Mouse (Mus musculus) intestine, embryonic 16.5 days (tissue): ENCODE measurements at regions not wholly inside any gene's neighbourhood (a gene's known extent, or its start where the extent isn't known, plus 50 kb on each side); places are given as distances from the start of the nearest gene placed in this dataset.

ENCODE experiments used
- ATAC-seq: fragments of 200-750 bp; cut with Nextera tagmentation; 2 replicates; pipeline ENCODE4 v1.8.0; 2017; ENCODE audit warnings: moderate TSS enrichment, moderate library complexity
- H3K27ac ChIP-seq: fragments of 300-500 bp; sonication (generic); 2 replicates; pipeline ENCODE4 v1.5.1; 2014; ENCODE audit warnings: mild to moderate bottlenecking, low read length
- H3K27me3 ChIP-seq: fragments of 300-500 bp; sonication (generic); replicated peaks from 2 replicates; pipeline ENCODE4 v1.6.1; 2014; ENCODE audit warnings: low read length, control low read depth, mixed read lengths; ENCODE audit not compliant: control insufficient read depth, insufficient read depth
- H3K36me3 ChIP-seq: fragments of 300-500 bp; sonication (generic); 2 replicates; pipeline ENCODE4 v1.6.1; 2014; ENCODE audit warnings: low read length, control low read depth; ENCODE audit not compliant: control insufficient read depth, insufficient read depth
- H3K4me1 ChIP-seq: fragments of 300-500 bp; sonication (generic); 2 replicates; pipeline ENCODE4 v1.6.1; 2014; ENCODE audit warnings: low read length, control low read depth, mixed read lengths; ENCODE audit not compliant: control insufficient read depth, insufficient read depth
- H3K4me2 ChIP-seq: fragments of 300-500 bp; sonication (generic); 2 replicates; pipeline ENCODE4 v1.6.1; 2014; ENCODE audit warnings: low read depth, low read length, control low read depth
- H3K4me3 ChIP-seq: fragments of 300-500 bp; sonication (generic); 2 replicates; pipeline ENCODE4 v1.5.1; 2014; ENCODE audit warnings: mild to moderate bottlenecking, low read length
- H3K9ac ChIP-seq: fragments of 300-500 bp; sonication (generic); 2 replicates; pipeline ENCODE4 v1.6.1; 2014; ENCODE audit warnings: low read depth, low read length
- H3K9me3 ChIP-seq: fragments of 300-500 bp; sonication (generic); 2 replicates; pipeline ENCODE4 v1.6.1; 2016; ENCODE audit warnings: low read length, control low read depth; ENCODE audit not compliant: control insufficient read depth
- WGBS: fragments of 180-500 bp; shearing (Covaris S2); extraction: QIAGEN DNeasy Blood & Tissue Kit; methylation state at CpG from one replicate; pipeline ENCODE4 v1.1.7; 2014; 5-methylcytosine and 5-hydroxymethylcytosine counted together

DNA sequence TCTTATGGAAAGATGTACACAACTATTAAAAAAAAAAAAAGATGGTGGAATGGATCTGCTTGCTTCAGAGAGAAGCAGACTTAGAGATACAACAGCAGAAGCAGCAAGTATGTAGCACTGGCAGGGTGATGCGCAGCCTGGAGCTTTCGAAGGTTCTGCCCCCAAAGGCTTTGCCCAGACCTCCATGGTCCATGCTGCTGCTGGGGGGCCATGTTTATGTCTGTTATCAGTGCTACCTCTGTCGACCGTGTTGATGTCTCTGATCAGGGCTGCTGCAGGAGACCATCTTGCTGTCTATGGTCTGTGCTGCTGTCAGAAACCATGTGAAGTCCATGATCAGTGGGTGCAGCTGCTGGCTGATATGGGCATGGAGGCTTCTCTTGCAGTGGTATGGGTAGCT, 88.6 kb upstream of the Fam189a1 start:
- ATAC-seq: no peak
- no peak overlapping the region for H3K4me2 ChIP-seq
- 76% methylated on average over 4 of the region's 4 CpGs for WGBS
- H3K27ac ChIP-seq: no peak overlapping the region
- no peaks in the 10 kb centered on the region for H3K4me1 ChIP-seq
- no peaks in the 10 kb centered on the region for H3K27me3 ChIP-seq
- H3K36me3 ChIP-seq: no peaks in the 10 kb centered on the region
- no peak overlapping the region for H3K4me3 ChIP-seq
- no peaks in the 10 kb centered on the region for H3K9me3 ChIP-seq
- no peak overlapping the region for H3K9ac ChIP-seq

DNA sequence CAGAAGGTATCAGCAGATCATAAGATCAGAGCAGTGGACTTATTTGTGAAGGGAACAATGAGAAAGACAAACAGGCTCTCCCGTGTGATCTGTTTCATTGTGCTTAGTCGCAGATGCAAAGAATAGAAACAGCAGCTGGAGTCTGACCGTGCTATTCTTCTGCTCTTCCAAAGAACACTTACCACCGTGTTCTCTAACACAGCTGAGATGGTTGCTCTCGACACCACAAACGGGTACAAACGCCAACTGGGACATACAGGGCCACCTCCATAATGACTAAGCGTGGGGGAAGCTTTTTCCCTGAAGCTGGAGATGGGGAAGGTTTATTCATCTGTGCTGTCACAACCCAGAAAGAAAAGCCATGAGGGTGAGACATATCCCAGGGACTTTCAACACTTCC, 84.8 kb upstream of the Fam189a1 start:
- H3K36me3 ChIP-seq: no peaks in the 10 kb centered on the region
- no peak for ATAC-seq
- no peaks in the 10 kb centered on the region for H3K27me3 ChIP-seq
- no peak overlapping the region for H3K4me2 ChIP-seq
- H3K9ac ChIP-seq: no peak overlapping the region
- H3K4me1 ChIP-seq: no peaks in the 10 kb centered on the region
- WGBS: 63% methylated on average over 8 of the region's 8 CpGs
- no peaks in the 10 kb centered on the region for H3K9me3 ChIP-seq
- H3K4me3 ChIP-seq: no peak overlapping the region
- no peak overlapping the region for H3K27ac ChIP-seq

DNA sequence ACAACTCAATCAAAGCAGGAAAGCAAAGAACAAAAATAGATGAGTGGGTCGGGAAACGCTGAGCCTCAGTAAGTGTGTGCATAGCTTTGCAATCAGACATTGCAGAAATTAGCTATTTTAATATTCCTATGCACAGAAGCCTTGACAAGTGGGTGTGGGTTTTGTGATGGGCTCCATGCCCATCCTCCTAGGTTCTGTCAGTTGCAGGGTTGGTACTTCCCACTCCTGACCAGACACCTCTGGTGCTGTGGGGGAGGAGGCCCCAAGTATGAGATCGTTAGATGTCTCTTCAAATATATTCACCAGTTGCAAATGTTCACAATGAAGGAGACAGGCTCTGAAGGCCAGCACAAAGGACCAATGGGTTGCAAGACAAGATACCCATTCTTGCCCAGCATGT, 79.3 kb upstream of the Fam189a1 start:
- no peaks in the 10 kb centered on the region for H3K27me3 ChIP-seq
- H3K4me3 ChIP-seq: no peak overlapping the region
- ATAC-seq: no peak
- H3K4me2 ChIP-seq: no peak overlapping the region
- WGBS: 89% methylated on average over 3 of the region's 3 CpGs
- no peak overlapping the region for H3K27ac ChIP-seq
- no peak overlapping the region for H3K9ac ChIP-seq
- no peaks in the 10 kb centered on the region for H3K4me1 ChIP-seq
- H3K36me3 ChIP-seq: no peaks in the 10 kb centered on the region
- no peaks in the 10 kb centered on the region for H3K9me3 ChIP-seq

DNA sequence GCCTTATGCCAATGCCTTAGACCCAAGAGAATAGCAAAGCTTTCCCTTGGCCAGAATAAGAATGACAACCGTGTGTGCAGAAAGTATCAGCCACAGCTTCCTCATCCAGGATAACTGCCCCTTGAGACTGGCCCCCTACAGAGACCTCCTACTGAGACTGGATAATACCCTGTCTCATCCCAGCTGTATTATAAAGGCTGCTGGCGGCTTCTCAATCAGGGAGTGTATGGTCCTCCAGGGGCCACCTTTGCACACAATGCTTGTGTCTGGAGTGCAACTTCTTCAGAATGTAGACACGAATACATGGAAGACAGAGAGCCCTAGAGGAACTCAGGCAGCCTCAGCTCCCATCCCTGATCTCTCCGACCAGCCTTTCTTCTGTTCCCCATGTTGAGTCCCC, 77.3 kb upstream of the Fam189a1 start:
- no peak for ATAC-seq
- Histone ChIP-seq H3K4me2 (no peak overlapping the region), H3K36me3 (no peaks in the 10 kb centered on the region), H3K27ac (no peak overlapping the region), H3K9ac (no peak overlapping the region), H3K9me3 (no peaks in the 10 kb centered on the region), H3K4me3 (no peak overlapping the region), H3K27me3 (no peaks in the 10 kb centered on the region), H3K4me1 (no peaks in the 10 kb centered on the region)
- 67% methylated on average over 4 of the region's 4 CpGs for WGBS

DNA sequence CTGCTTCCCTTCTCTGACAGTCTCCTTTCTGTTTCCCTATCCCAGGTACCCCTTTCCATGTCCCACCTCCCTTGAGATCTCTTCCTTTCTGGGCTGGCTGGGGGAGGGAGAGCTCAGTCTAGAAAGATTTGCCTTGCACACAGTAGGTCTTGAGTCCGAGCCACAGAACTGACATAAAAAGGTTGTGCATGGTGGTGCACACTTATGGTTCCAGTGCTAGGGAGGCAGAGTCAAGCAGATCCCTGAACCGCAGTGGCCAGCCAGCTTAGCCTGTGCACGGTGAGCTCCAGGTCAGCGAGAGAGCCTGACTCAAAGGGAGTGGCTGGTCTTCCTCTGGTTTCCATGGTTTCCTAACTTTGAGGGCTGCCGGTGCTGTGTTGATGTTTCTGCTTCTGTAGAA, 72.9 kb upstream of the Fam189a1 start:
- Histone ChIP-seq H3K4me3 (no peak overlapping the region), H3K9me3 (no peaks in the 10 kb centered on the region), H3K36me3 (no peaks in the 10 kb centered on the region), H3K9ac (no peak overlapping the region), H3K4me1 (no peaks in the 10 kb centered on the region), H3K4me2 (no peak overlapping the region), H3K27ac (no peak overlapping the region), H3K27me3 (no peaks in the 10 kb centered on the region)
- no peak for ATAC-seq
- WGBS: 52% methylated on average over 5 of the region's 5 CpGs

DNA sequence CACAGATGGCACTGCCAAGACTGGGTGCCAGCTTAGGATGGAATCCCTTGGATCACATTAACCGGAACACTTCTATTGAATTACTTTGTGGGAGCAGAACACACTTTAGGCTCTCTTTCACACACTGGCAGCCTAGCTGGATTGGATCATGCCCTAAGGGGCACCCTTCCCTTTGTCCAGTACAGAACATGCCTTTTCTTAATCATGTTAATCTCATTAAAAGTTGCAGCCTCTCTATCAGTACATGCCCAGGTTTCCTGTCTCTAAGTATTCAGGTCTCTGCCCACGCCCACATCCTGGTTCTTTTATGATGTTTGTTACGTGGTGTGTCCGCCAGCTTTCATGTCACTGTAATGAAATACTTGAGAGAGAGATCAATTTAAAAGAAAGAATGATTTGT, 69.8 kb upstream of the Fam189a1 start:
- Histone ChIP-seq H3K4me2 (no peak overlapping the region), H3K9me3 (no peaks in the 10 kb centered on the region), H3K4me3 (no peak overlapping the region), H3K36me3 (no peaks in the 10 kb centered on the region), H3K27ac (no peak overlapping the region), H3K4me1 (no peaks in the 10 kb centered on the region), H3K27me3 (no peaks in the 10 kb centered on the region), H3K9ac (no peak overlapping the region)
- WGBS: 66% methylated on average over 4 of the region's 4 CpGs
- ATAC-seq: no peak

DNA sequence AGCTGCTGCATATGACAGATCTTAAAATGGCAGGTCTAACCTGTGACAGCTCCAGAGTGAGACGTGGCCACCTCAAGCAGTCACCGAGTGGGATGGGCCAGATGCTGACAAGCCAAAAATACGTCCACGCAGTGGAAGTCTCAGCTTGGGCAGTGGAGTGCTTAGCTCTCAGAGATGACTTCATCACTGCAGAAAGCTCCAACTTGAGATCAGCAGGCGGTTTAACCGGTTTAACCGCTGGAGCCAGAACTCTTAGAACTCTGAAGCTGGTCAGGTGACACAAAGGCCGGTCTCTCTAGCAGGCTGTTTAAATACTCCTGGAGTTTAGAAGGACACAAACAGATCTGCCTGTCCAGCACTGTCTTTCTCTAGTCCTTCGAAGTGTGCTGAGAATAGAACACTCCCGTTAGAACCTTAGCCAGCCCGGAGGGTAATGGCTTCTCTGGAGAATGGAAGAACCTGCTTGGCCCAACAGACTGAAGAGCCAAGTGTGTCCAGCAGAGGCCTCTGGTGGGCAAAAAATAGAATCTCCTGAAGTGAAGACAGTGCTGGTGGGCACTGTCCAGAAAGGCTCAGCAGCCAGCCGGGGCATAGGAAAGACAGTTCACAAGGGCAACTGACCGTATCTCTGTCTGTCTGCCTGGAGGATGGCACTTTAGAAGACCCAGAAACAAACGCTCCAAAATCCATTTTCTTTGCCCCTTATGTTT, 57.0 kb upstream of the Fam189a1 start:
- H3K27me3 ChIP-seq: no peaks in the 10 kb centered on the region
- peak; percentile 96 for ATAC-seq
- H3K27ac ChIP-seq: no peak overlapping the region
- no peaks in the 10 kb centered on the region for H3K36me3 ChIP-seq
- no peak overlapping the region for H3K9ac ChIP-seq
- H3K4me1 ChIP-seq: peaks cover 4% of the 10 kb centered on the region; the same call in 1 of the 2 replicates
- H3K4me3 ChIP-seq: no peak overlapping the region
- 61% methylated on average over 14 of the region's 14 CpGs for WGBS
- H3K9me3 ChIP-seq: no peaks in the 10 kb centered on the region
- H3K4me2 ChIP-seq: 0 out of 2 replicates have a peak overlapping the region, but pooled peaks have one; percentile 30

DNA sequence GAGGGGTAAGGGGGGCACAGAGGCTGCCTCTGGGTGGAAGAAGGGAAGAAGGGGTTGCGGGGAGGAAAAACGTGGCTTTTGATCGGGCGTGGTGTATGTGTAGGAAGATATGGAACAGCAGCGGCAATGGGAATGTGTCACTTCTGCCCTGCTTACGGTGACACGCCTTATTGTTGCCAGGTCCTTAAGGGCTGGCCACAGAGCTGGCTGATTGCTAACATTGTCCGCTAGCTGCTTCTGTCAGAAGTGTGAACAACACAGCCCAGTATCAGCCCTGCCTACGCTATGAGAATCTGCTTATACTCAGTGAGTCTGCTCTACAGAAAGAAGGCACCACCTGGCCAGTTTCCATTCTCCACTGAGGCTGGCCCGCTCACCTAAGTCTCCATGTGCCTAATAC, 50.9 kb upstream of the Fam189a1 start:
- H3K27me3 ChIP-seq: no peaks in the 10 kb centered on the region
- H3K36me3 ChIP-seq: no peaks in the 10 kb centered on the region
- peaks cover 3% of the 10 kb centered on the region; the same call in 1 of the 2 replicates for H3K4me1 ChIP-seq
- ATAC-seq: no peak
- no peak overlapping the region for H3K4me3 ChIP-seq
- no peak overlapping the region for H3K4me2 ChIP-seq
- no peaks in the 10 kb centered on the region for H3K9me3 ChIP-seq
- WGBS: 76% methylated on average over 10 of the region's 10 CpGs
- no peak overlapping the region for H3K27ac ChIP-seq
- H3K9ac ChIP-seq: no peak overlapping the region
